Mouse (Mus musculus) intestine, embryonic 15.5 days (tissue): Measurements from ENCODE around the gene Rnf2. TPM values are rescaled to one million over a fixed set of nuclear protein-coding genes. Genes with fewer than 3 reads are reported as not detected.
A peak's percentile ranks its signal among the peaks of the same experiment; 100 is the strongest.
"Not testable (repeated sequence)": the region's sequence is repeated elsewhere in the genome, so short reads cannot be mapped to it uniquely, and the experiment has no call there.

Source experiments
- ATAC-seq: fragments of 200-750 bp; cut with Nextera tagmentation; 2 replicates; pipeline ENCODE4 v1.8.0; 2017; ENCODE audit warnings: moderate TSS enrichment, moderate library complexity
- H3K27ac ChIP-seq: fragments of 300-500 bp; sonication (generic); 2 replicates; pipeline ENCODE4 v1.5.1; 2015; ENCODE audit warnings: mild to moderate bottlenecking, inconsistent platforms
- H3K27me3 ChIP-seq: fragments of 300-500 bp; sonication (generic); replicated peaks from 2 replicates; pipeline ENCODE4 v1.6.1; 2015; ENCODE audit warnings: inconsistent platforms
- H3K36me3 ChIP-seq: fragments of 300-500 bp; sonication (generic); 2 replicates; pipeline ENCODE4 v1.6.1; 2015; ENCODE audit warnings: inconsistent platforms
- H3K4me1 ChIP-seq: fragments of 300-500 bp; sonication (generic); replicated peaks from 2 replicates; pipeline ENCODE4 v1.6.1; 2015; ENCODE audit warnings: inconsistent platforms
- H3K4me2 ChIP-seq: fragments of 300-500 bp; sonication (generic); replicated peaks from 2 replicates; pipeline ENCODE4 v1.6.1; 2015; ENCODE audit warnings: mild to moderate bottlenecking, inconsistent platforms
- H3K4me3 ChIP-seq: fragments of 300-500 bp; sonication (generic); replicated peaks from 2 replicates; pipeline ENCODE4 v1.5.1; 2015; ENCODE audit warnings: inconsistent platforms
- H3K9ac ChIP-seq: fragments of 300-500 bp; sonication (generic); 2 replicates; pipeline ENCODE4 v1.6.1; 2015; ENCODE audit warnings: inconsistent platforms
- H3K9me3 ChIP-seq: fragments of 300-500 bp; sonication (generic); 2 replicates; pipeline ENCODE4 v1.6.1; 2016; ENCODE audit warnings: inconsistent platforms
- WGBS: fragments of 180-500 bp; shearing (Covaris S2); methylation state at CpG from one replicate; pipeline ENCODE4 v1.1.7; 2015; 5-methylcytosine and 5-hydroxymethylcytosine counted together
- polyA plus RNA-seq: library from polyadenylated mRNA; unstranded; fragments of >200 nt; fragmentation: Nextera tagmentation; extraction: Ambion mirVana; gene quantifications from 2 replicates; pipeline ENCODE4 v1.2.1, GENCODE M21; 2015

Gene Rnf2
- polyA plus RNA-seq, 1 experiment from 2014 or later = 68.1 TPM

GRCm38 (mm10) chr1:151499815-151500501, 797 bp downstream of the Rnf2 start:
- Histone ChIP-seq H3K4me2 (peak overlapping the region; percentile 52), H3K9ac (peak overlapping the region; percentile 98), H3K36me3 (no peaks in the 10 kb centered on the region), H3K27me3 (no peaks in the 10 kb centered on the region), H3K27ac (peak overlapping the region; percentile 99), H3K4me1 (peaks cover 12% of the 10 kb centered on the region), H3K4me3 (peak overlapping the region; percentile 96), H3K9me3 (no peaks in the 10 kb centered on the region)
- ATAC-seq = peak; percentile 64
- WGBS = 0% methylated on average over 50 of the region's 59 CpGs

- Histone ChIP-seq H3K36me3 (no peaks in the 10 kb centered on the region), H3K9me3 (no peaks in the 10 kb centered on the region), H3K27ac (no peak overlapping the region), H3K27me3 (no peaks in the 10 kb centered on the region), H3K4me3 (no peak overlapping the region), H3K4me2 (no peak overlapping the region), H3K9ac (no peak overlapping the region), H3K4me1 (peaks cover 18% of the 10 kb centered on the region)
- WGBS = 84% methylated on average over 3 of the region's 3 CpGs
- no peak for ATAC-seq
Measured at GRCm38 (mm10) chr1:151498381-151498780, 2.4 kb downstream of the Rnf2 start.

- WGBS = 75% methylated on average over 2 of the region's 2 CpGs
- Histone ChIP-seq H3K4me3 (no peak overlapping the region), H3K27me3 (no peaks in the 10 kb centered on the region), H3K9me3 (no peaks in the 10 kb centered on the region), H3K4me2 (no peak overlapping the region), H3K4me1 (peaks cover 20% of the 10 kb centered on the region), H3K9ac (no peak overlapping the region), H3K36me3 (no peaks in the 10 kb centered on the region), H3K27ac (no peak overlapping the region)
- ATAC-seq = no peak
Measured at GRCm38 (mm10) chr1:151497942-151498341, 2.8 kb downstream of the Rnf2 start.

- no peak overlapping the region for H3K9ac ChIP-seq
- H3K9me3 ChIP-seq = no peaks in the 10 kb centered on the region
- H3K27ac ChIP-seq = no peak overlapping the region
- no peaks in the 10 kb centered on the region for H3K27me3 ChIP-seq
- ATAC-seq = no peak
- H3K4me2 ChIP-seq = no peak overlapping the region
- 89% methylated on average over 8 of the region's 8 CpGs for WGBS
- H3K4me1 ChIP-seq = peaks cover 20% of the 10 kb centered on the region
- H3K36me3 ChIP-seq = no peaks in the 10 kb centered on the region
- H3K4me3 ChIP-seq = no peak overlapping the region
Measured at GRCm38 (mm10) chr1:151497028-151497427, 3.7 kb downstream of the Rnf2 start.

GRCm38 (mm10) chr1:151495635-151496285, 5.0 kb downstream of the Rnf2 start:
- Histone ChIP-seq H3K4me3 (no peak overlapping the region), H3K27me3 (no peaks in the 10 kb centered on the region), H3K27ac (no peak overlapping the region), H3K4me1 (peaks cover 20% of the 10 kb centered on the region), H3K9me3 (no peaks in the 10 kb centered on the region), H3K36me3 (no peaks in the 10 kb centered on the region), H3K4me2 (no peak overlapping the region), H3K9ac (no peak overlapping the region)
- 0 out of 2 replicates have a peak, but pooled peaks have one; percentile 3 for ATAC-seq
- 89% methylated on average over 2 of the region's 2 CpGs for WGBS

GRCm38 (mm10) chr1:151494711-151495110, 6.0 kb downstream of the Rnf2 start:
- H3K4me1 ChIP-seq = peaks cover 20% of the 10 kb centered on the region
- 75% methylated on average over 6 of the region's 6 CpGs for WGBS
- ATAC-seq = no peak
- no peaks in the 10 kb centered on the region for H3K9me3 ChIP-seq
- H3K4me2 ChIP-seq = no peak overlapping the region
- H3K36me3 ChIP-seq = no peaks in the 10 kb centered on the region
- H3K4me3 ChIP-seq = no peak overlapping the region
- H3K27ac ChIP-seq = no peak overlapping the region
- no peak overlapping the region for H3K9ac ChIP-seq
- H3K27me3 ChIP-seq = no peaks in the 10 kb centered on the region

- Histone ChIP-seq H3K4me2 (no peak overlapping the region), H3K9me3 (no peaks in the 10 kb centered on the region), H3K4me1 (peaks cover 19% of the 10 kb centered on the region), H3K36me3 (no peaks in the 10 kb centered on the region), H3K9ac (no peak overlapping the region), H3K27ac (no peak overlapping the region), H3K27me3 (no peaks in the 10 kb centered on the region), H3K4me3 (no peak overlapping the region)
- ATAC-seq = no peak
Measured at GRCm38 (mm10) chr1:151493826-151494225, 6.9 kb downstream of the Rnf2 start.

GRCm38 (mm10) chr1:151492419-151492818, 8.3 kb downstream of the Rnf2 start:
- H3K4me3 ChIP-seq = no peak overlapping the region
- 30% methylated on average over 1 of the region's 1 CpGs for WGBS
- H3K27me3 ChIP-seq = no peaks in the 10 kb centered on the region
- no peak overlapping the region for H3K27ac ChIP-seq
- no peak overlapping the region for H3K9ac ChIP-seq
- no peaks in the 10 kb centered on the region for H3K36me3 ChIP-seq
- no peak for ATAC-seq
- peaks cover 15% of the 10 kb centered on the region; the same call in 1 of the 2 replicates for H3K4me1 ChIP-seq
- H3K9me3 ChIP-seq = no peaks in the 10 kb centered on the region
- H3K4me2 ChIP-seq = no peak overlapping the region

- Histone ChIP-seq H3K27me3 (no peaks in the 10 kb centered on the region), H3K27ac (no peak overlapping the region), H3K4me1 (0 out of 2 replicates have a peak, but pooled peaks cover 8% of the 10 kb centered on the region), H3K36me3 (no peaks in the 10 kb centered on the region), H3K9ac (no peak overlapping the region), H3K4me2 (no peak overlapping the region), H3K9me3 (no peaks in the 10 kb centered on the region), H3K4me3 (no peak overlapping the region)
- ATAC-seq = no peak
- 84% methylated on average over 6 of the region's 6 CpGs for WGBS
Measured at GRCm38 (mm10) chr1:151489806-151490205, 10.9 kb downstream of the Rnf2 start.

- Histone ChIP-seq H3K36me3 (no peaks in the 10 kb centered on the region), H3K9ac (no peak overlapping the region), H3K4me1 (no peaks in the 10 kb centered on the region), H3K4me2 (no peak overlapping the region), H3K27me3 (no peaks in the 10 kb centered on the region), H3K4me3 (no peak overlapping the region), H3K9me3 (no peaks in the 10 kb centered on the region), H3K27ac (no peak overlapping the region)
- WGBS = 92% methylated on average over 5 of the region's 5 CpGs
- ATAC-seq = no peak
Measured at GRCm38 (mm10) chr1:151484754-151485153, 16.0 kb downstream of the Rnf2 start.

GRCm38 (mm10) chr1:151483568-151483967, 17.2 kb downstream of the Rnf2 start:
- WGBS = 48% methylated on average over 1 of the region's 1 CpGs
- no peaks in the 10 kb centered on the region for H3K9me3 ChIP-seq

GRCm38 (mm10) chr1:151482497-151482896, 18.3 kb downstream of the Rnf2 start:
- no peaks in the 10 kb centered on the region for H3K9me3 ChIP-seq
- H3K27me3 ChIP-seq = no peaks in the 10 kb centered on the region
- no peak overlapping the region for H3K4me3 ChIP-seq
- no peaks in the 10 kb centered on the region for H3K4me1 ChIP-seq
- no peak overlapping the region for H3K9ac ChIP-seq
- H3K27ac ChIP-seq = no peak overlapping the region
- WGBS = 88% methylated on average over 1 of the region's 1 CpGs
- H3K4me2 ChIP-seq = no peak overlapping the region
- no peaks in the 10 kb centered on the region for H3K36me3 ChIP-seq
- no peak for ATAC-seq

More at GRCm38 (mm10) chr1:151483568-151483967, 17.2 kb downstream of the Rnf2 start:
- Histone ChIP-seq H3K9ac (no peak overlapping the region), H3K27me3 (no peaks in the 10 kb centered on the region), H3K36me3 (no peaks in the 10 kb centered on the region), H3K4me3 (no peak overlapping the region), H3K4me1 (no peaks in the 10 kb centered on the region), H3K4me2 (no peak overlapping the region), H3K27ac (no peak overlapping the region)
- ATAC-seq = peak; percentile 37; the same call in 1 of the 2 replicates

- H3K27ac ChIP-seq, H3K9ac ChIP-seq, H3K4me2 ChIP-seq, ATAC-seq, H3K4me3 ChIP-seq, H3K9me3 ChIP-seq, H3K27me3 ChIP-seq, H3K4me1 ChIP-seq: not testable (repeated sequence)
- peaks cover 22% of the 10 kb centered on the region; the same call in 1 of the 2 replicates for H3K36me3 ChIP-seq
- 92% methylated on average over 8 of the region's 8 CpGs for WGBS
Measured at GRCm38 (mm10) chr1:151472386-151472785, 28.4 kb downstream of the Rnf2 start.
